Mouse (Mus musculus) c-Kit-positive CD71-positive TER-119-positive erythroid progenitor cells, embryonic 14.5 days (primary cell): ENCODE data around the gene Ldlrad3.

Source experiments
- DNase-seq: peaks from one replicate; pipeline ENCODE4 v3.0.0-alpha.2; 2013; ENCODE audit warnings: low spot score

Gene Ldlrad3

GRCm38 (mm10) chr2:101966017-101966416 lies 220.2 kb downstream of the Ldlrad3 start:
- DNase-seq, result no peak

- DNase-seq, result no peak
Measured at GRCm38 (mm10) chr2:101965515-101965914, 220.7 kb downstream of the Ldlrad3 start.

GRCm38 (mm10) chr2:101963367-101963766 lies 222.8 kb downstream of the Ldlrad3 start:
- no peak for DNase-seq

- DNase-seq, result no peak
Measured at GRCm38 (mm10) chr2:101962349-101962748, 223.8 kb downstream of the Ldlrad3 start.

GRCm38 (mm10) chr2:101961391-101961790 lies 224.8 kb downstream of the Ldlrad3 start:
- no peak for DNase-seq

GRCm38 (mm10) chr2:101960658-101961057 lies 225.5 kb downstream of the Ldlrad3 start:
- no peak for DNase-seq

GRCm38 (mm10) chr2:101956125-101956524 lies 230.1 kb downstream of the Ldlrad3 start:
- DNase-seq, result no peak

- DNase-seq, result no peak
Measured at GRCm38 (mm10) chr2:101952951-101953361, 233.2 kb downstream of the Ldlrad3 start.

GRCm38 (mm10) chr2:101950716-101951520 lies 235.3 kb downstream of the Ldlrad3 start:
- DNase-seq, result no peak

GRCm38 (mm10) chr2:101935006-101935405 lies 251.2 kb downstream of the Ldlrad3 start:
- DNase-seq, result no peak

GRCm38 (mm10) chr2:101933301-101933700 lies 252.9 kb downstream of the Ldlrad3 start:
- DNase-seq, result no peak

GRCm38 (mm10) chr2:101932169-101932936 lies 253.8 kb downstream of the Ldlrad3 start:
- DNase-seq, result no peak

- DNase-seq, result no peak
Measured at GRCm38 (mm10) chr2:101925591-101926188, 260.5 kb downstream of the Ldlrad3 start.

GRCm38 (mm10) chr2:101925183-101925582 lies 261.0 kb downstream of the Ldlrad3 start:
- DNase-seq, result no peak

- DNase-seq, result no peak
Measured at GRCm38 (mm10) chr2:101923181-101923580, 263.0 kb downstream of the Ldlrad3 start.

- DNase-seq, result no peak
Measured at GRCm38 (mm10) chr2:101922302-101922701, 263.9 kb downstream of the Ldlrad3 start.

GRCm38 (mm10) chr2:101920136-101920554 lies 266.0 kb downstream of the Ldlrad3 start:
- no peak for DNase-seq

GRCm38 (mm10) chr2:101918518-101918917 lies 267.7 kb downstream of the Ldlrad3 start:
- DNase-seq, result no peak

- no peak for DNase-seq
Measured at GRCm38 (mm10) chr2:101909326-101910080, 276.7 kb downstream of the Ldlrad3 start.

- no peak for DNase-seq
Measured at GRCm38 (mm10) chr2:101908773-101909172, 277.4 kb downstream of the Ldlrad3 start.

- no peak for DNase-seq
Measured at GRCm38 (mm10) chr2:101907386-101908022, 278.7 kb downstream of the Ldlrad3 start.

GRCm38 (mm10) chr2:101906379-101906690 lies 279.9 kb downstream of the Ldlrad3 start:
- no peak for DNase-seq
